Mouse (Mus musculus): Measurements from ENCODE around the gene Cmtm5.
"Not testable (repeated sequence)": the region's sequence is repeated elsewhere in the genome, so short reads cannot be mapped to it uniquely, and the experiment has no call there.

The Cmtm5 gene

DNA sequence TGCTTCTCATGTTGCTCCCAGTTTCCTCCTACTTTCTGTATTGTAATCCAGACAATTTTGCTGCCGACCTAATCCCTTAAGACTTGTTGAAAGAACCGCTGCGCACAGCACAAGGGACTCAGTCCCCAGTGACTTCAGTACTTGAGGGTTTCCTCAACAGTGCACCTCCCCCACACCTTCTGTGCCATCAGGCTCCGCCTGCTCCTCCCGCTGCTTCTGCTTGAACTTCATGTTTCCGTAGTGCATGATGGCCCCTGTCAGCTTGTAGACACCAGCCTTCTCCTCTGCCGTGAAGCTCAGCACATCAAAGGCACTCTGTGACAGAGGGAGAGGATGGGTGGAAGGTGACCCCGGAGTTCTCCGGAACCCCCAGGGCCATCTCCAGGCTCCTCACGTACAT is 24.7 kb downstream of the Cmtm5 start:
- DNase-seq: no peak

DNA sequence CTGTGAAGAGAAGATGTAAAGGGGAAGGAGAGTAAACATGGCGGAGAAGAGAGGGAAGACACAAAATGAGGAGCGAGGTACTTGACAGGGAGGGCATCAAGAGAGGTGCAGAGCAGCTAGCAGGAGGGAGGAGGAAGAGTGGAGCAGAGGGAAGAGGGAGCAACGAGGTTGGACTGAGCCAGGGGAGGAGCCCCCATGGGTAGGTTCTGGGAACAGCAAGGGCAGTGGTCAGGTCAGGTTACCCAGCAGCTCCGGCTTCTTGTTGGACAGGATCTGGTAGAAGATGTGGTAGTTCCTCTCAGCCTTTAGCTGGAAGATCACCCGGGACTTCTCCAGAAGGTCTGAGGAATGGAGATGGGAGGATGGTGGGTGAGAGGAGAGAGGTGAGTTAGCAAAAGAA is 25.4 kb downstream of the Cmtm5 start:
- no peak for DNase-seq

DNA sequence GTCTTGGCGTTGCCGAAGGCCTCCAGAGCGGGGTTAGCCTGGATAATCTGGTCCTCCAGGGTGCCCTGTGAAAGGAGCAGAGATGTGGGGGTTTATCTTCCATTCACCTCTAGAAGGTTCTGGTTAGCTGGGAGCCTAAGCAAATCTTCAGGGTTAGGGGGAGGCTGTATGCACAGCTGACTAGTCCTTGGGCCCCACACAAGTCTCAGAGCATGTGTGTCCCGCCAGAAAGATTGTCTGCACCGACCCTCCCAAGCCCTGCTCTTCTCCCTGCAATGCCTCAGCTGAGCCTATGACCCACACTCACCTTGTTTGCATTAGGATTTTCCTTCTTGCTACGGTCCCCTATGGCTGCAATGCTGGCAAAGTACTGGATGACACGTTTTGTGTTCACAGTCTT is 26.7 kb downstream of the Cmtm5 start:
- DNase-seq: no peak

DNA sequence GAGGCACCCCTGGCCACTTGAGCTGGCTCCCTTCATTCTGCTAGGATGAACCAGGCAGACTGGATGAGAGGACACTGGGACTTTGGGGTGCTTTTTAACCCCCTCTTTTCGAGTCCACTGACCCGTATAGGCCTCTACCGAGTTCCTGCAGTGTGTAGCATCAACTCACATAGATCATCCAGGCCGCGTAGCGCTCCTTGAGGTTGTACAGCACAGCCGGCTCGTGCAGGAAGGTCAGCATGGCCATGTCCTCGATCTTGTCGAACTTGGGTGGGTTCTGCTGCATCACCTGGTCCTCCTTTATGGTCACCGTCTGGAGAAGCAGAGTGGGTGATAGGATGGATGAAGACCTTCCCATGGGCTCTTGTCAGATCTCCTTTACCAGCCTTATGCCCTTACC is 27.7 kb downstream of the Cmtm5 start:
- no peak for DNase-seq

DNA sequence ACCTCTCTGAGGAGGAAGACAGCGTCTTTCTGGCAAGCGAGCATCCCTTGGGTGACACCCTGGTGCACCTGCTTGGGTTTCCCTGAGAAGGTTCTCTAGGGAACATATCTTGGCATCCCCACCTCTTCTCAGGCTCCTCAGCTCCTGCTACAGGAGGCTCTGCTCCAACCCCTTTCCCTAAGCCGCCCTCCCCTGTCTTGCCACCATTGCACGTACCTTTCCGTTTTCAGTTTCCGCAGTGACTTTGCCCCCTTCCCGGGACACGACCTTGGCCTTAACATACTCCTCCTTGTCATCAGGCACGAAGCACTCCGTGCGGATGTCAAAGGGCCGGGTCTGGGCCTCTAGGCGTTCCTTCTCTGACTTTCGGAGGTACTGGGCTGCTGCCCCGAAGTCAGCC is 29.0 kb downstream of the Cmtm5 start:
- DNase-seq: no peak

DNA sequence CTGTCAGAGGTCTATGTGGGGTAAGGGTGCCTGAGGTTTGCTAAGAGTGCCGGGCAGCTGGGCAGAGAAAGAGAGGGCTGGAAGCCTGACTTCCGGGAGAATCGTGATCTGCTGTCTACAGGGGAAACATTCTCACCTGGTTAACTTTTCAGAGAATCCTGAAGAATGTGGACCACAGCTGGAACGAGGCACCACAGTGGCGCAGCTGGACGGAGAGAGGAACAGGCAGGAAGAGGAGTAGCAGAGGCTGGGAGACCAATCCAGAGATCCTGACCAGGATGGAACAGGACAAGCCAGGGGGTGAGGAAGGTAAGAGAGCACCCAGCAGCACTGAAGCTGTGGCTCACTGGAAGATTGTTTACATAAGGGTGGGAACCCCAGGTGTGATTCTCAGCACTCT is 29.6 kb downstream of the Cmtm5 start:
- no peak for DNase-seq

DNA sequence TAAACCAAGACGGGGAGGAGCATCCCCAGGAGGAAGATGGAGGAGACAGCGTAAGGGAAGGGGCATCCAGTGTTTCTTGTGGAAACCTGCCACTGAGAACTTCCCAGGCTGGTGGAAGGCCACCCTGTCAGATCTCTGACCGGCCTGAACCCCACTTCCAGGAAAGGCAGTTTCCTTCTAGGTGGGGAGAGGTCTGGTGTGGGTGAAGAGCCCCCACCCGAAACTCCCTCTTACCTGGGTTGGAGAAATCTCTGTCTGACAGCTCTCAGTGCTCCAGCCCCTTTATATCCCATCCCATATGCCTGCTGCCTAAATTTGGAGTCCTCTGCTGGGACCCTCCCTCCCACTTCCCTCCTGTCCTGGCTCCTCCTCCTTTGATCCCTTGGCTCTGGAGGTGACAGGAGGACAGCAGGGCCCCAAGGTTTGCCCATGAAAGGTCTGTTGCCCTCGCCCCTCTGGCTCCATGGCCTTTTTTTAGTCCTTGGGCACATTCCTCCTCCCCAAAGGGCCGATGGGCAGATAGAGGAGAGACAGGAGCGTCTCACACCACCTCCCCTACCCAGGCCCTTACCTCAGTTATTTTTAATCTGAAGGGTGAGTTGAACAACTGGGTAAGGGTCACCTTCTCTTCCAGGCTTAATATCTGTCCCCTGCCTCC is 30.4 kb downstream of the Cmtm5 start, which contains the start of gene Myh6:
Myh6 (minus strand) TSS at position 608 of the 658 bp plus-strand sequence.
- no peak for DNase-seq

DNA sequence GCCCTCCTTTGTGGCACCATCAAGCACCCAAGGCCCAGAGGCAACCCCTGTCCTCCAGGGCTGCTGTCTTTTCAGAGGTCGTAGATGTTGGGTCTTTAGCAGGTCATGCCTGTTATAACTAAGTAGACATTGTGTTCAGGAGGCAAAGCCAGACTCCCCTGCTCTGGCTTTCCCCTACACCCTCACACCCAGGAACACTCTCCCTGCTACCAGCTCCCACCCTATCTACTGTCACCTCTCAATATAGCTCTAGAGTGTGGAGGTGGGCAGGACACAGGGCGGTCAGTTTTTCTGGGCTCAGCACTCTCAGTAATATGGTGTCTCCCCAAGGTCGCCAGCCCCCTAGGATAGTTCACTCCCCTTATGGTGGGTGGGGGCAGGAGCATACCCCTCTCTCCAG is 31.8 kb downstream of the Cmtm5 start:
- no peak for DNase-seq

DNA sequence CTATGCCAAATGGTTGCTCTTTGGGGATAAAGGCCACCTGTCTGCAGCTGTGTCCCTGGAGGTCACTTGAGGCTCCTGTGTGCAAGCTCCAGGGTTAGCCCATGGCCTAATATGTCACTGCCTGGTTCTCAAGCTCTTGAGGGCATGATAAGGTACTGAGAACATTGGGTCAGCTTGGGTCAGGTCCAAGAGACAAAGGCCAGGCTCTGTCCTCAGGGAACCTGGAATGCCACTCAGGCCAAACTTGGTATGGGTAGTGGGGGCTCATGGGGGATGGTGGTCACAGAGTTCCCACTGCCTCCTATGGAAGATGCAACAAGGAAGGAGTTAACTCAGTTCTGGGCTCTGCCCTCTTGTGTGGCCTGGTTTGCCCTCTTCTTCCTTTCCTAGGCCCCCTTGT is 32.3 kb downstream of the Cmtm5 start:
- no peak for DNase-seq

DNA sequence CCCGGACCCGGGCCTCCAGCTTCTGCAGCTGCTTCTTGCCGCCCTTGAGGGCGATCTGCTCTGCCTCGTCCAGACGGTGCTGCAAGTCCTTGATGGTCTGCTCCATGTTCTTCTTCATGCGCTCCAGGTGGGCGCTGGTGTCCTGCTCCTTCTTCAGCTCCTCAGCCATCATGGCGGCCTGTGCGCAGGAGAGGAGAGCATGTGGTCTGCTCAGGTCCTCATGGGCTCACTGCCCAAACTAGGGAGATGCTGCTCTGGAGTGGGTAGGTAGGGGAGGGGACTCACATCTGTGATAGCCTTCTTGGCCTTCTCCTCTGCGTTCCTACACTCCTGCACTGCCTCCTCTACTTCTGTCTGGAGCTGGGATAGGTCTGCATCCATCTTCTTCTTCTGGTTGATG is 36.7 kb downstream of the Cmtm5 start:
- not testable (repeated sequence) for DNase-seq

DNA sequence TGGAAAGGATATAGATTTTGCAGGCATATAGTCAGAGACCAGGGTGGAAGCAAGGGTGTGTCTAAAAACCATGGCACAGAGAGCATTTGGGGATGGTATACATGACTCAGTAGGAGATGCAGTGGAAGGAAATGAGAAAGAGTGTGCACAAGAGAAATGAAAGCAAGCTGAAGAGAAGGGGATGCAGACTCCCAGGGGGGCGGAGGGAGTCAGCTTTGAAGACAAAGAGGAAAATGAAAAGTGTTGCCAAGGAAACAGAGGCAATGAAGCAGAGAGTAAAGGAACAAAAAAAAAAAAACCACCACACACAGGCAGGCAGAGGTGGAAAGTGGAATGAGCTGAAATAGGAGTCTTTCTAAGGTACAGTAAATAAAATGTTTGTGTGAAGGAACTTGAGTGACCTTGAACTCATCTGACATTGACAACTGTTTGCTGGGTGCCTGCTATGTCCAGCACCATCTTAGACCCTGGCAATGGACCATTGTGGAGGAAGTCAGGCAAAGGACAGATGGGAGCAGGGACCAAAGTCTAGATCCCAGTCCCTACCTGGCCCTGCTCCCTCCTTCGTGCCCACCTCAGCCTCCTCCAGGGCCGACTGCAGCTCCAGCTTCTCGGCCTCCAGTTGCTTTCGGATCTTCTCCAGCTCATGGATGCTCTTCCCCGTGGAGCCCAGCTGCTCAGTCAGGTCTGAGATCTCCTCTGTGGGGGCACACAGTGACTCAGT is 38.2 kb downstream of the Cmtm5 start:
- DNase-seq: peak; percentile 42

DNA sequence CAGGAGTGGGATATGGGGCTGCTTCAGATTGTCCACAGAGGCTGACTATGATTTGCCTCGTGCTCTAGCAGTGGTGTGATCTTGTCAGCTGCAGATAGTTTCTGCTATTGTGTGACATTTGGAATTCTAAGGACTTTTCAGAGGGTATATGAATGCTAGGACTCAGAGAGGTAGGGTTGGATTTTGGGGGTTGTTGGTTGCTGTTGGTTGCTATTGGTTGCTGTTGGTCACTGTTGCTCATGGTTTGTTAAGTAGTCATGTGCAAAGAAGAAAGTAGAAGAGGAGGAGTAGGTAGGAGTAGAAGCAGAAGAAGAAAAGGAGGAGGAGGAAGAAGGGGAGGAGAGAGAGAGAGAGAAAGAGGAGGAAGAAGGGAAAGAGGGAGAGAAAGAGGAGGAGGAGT is 40.6 kb downstream of the Cmtm5 start, which contains the start of gene Gm17428:
Gm17428 (plus strand) TSS at position 301 of the 400 bp plus-strand sequence.
- DNase-seq: no peak

DNA sequence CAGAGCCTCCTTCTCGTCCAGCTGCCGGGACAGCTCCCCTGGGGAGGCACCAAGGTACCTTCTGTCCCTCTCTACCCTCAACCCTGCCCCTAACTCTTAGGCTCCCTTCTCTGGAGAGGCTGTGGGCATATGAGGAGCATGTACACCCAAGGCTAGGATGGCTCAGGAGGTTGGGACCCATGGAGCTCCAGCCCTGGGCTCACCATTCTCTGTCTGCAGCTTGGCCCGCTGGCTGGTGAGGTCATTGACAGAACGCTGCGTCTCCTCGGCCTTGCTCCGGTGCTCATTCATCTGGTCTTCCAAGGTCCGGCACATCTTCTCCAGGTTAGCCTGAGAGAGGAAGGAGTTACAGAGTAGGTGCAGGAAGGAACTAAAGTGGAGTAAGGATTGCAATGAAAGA is 42.6 kb downstream of the Cmtm5 start:
- no peak for DNase-seq

DNA sequence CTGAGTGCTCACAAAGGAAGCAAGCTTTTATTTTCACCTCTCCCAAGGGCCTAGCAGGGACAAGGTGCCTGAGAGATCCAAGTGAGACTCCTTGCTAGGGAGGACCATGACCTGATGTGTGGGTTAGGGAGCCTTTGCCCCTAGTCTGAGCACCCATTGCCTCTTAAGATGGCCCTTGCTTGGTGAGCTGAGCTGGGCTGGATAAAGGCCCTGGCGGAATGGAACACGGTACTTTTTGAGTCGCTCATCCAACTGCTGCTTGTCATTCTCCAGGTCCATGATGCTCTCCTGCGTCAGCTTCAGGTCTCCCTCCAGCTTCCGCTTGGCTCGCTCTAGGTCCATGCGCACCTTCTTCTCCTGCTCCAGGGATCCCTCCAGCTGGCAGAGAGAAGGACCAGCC is 45.9 kb downstream of the Cmtm5 start:
- no peak for DNase-seq

DNA sequence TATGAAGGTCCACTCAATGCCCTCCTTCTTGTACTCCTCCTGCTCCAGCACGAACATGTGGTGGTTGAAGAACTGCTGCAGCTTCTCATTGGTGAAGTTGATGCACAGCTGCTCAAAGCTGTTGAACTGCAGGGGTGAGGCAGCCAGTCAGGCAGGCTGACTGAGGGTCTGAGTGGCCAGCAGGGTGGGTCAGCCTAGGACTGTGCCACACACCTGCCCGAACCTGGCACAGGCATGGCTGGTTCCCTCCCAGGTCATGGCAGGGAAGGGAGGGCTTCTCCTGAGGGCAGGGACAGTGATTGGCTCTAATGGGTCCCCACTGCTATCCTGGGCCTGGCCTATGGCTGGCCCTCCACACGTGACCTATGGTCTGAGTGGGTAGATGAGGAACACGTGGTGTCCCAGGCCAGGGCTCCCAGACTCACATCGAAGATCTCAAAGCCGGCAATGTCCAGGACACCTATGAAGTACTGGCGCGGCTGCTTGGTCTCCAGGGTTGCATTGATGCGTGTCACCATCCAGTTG is 52.4 kb downstream of the Cmtm5 start:
- not testable (repeated sequence) for DNase-seq

Data from right cerebral cortex, postnatal 4 days (tissue).